Mouse (Mus musculus): Measurements from ENCODE around the gene Zfp526.
A peak's percentile ranks its signal among the peaks of the same experiment; 100 is the strongest.

Gene Zfp526

DNA sequence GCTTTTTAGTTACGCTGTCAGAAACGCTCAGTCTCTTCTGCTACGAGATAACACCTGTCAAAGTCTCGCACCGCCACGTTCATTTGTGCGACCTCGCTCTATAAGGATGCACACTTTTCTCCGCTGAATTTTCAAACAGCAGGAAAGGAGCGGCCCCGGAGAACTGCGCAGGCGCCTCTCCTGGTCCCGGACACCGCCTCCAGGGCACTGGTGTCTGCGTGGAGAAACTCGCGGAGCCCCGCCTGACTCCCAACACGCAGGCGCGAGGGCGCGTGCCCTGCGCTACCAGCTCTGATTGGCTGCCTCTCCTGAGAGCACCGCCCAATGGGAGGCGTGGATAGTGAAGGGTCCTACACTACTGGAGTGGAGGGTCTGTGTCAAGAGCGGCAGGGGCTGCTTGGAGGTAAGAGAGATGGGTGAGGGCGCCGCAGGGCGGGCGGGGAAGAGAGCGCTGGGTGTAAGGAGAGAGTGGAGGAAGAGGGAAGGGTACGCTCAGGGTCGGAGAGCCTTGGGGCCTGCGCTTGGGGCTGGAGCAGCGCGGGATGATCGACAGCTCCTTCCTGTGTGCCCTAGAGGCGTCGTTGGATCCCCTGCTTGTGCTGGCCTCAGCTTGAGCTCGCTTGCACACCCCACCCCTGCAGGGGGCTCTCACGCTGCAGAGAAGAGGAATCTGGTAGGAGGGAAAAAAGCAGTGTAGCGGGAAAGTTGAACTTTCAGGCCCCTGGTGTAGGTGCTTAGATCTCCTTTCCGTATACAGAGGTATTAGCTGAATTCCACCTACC lies at the start of gene Zfp526:
Gene Zfp526 (plus strand): TSS at position 324 of the 782 bp plus-strand sequence.
- DNase-seq (ENCODE audit: low read depth, low spot score), result peak; percentile 98

DNA sequence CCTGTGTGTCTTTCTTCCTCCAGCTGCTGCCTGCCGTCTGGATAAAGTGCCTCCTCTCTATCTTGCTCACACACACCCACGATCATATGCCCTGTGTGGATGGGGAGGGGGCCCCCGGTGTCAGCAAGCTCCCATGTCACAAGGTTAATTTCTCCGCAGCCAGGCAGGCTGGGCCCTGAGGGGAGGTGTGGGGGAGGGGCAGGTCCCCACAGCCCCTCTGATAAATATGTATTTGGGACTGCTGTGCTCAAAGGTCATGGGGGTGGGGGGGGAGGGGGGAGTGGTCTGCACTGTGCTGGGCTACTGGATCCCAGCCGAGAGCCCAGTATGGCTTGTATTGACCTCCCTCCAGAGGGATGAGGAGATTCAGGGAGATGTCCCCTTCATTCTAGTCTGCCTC lies 48.6 kb upstream of the Zfp526 start:
- no peak for DNase-seq (ENCODE audit: low read depth, low spot score)

DNA sequence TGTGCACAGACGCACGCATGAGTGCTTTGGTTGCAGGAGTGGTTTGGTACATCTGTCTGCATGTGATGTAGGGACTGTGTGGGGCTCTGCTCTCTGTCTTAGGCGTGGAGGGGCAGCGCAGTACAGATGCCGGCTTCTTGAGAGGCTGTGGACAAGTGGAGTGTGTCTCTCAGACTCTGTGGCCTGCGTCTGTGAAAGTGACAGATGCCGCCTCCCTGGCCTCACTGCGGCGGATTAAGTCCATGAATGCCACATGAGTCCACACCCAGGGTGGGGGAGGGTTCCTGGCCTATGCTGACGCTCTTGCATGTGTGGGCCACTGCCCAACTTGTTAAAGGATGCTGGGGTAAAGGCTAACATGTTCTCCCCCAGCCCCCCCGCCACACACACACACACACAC lies 46.9 kb upstream of the Zfp526 start:
- no peak for DNase-seq (ENCODE audit: low read depth, low spot score)

DNA sequence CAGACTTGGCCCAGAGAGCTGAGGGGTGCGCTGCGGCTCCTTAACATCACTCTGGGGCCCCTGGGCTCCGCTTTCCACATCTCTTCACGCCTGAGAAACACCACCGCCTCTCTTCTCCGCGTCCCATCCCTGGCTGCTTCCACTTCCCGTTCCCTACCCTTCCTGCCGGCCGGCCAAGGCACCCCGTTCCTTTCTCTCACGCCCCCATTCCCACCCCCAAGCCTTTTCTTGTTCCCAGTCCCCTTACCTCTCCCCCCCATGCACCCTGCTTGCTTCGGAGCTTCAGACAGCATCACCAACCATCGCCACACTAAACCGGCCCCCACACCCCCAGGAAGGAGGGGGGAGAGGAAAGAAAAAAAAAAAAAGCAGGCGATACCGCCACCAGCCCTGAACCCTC lies 42.9 kb upstream of the Zfp526 start:
- no peak for DNase-seq (ENCODE audit: low read depth, low spot score)

DNA sequence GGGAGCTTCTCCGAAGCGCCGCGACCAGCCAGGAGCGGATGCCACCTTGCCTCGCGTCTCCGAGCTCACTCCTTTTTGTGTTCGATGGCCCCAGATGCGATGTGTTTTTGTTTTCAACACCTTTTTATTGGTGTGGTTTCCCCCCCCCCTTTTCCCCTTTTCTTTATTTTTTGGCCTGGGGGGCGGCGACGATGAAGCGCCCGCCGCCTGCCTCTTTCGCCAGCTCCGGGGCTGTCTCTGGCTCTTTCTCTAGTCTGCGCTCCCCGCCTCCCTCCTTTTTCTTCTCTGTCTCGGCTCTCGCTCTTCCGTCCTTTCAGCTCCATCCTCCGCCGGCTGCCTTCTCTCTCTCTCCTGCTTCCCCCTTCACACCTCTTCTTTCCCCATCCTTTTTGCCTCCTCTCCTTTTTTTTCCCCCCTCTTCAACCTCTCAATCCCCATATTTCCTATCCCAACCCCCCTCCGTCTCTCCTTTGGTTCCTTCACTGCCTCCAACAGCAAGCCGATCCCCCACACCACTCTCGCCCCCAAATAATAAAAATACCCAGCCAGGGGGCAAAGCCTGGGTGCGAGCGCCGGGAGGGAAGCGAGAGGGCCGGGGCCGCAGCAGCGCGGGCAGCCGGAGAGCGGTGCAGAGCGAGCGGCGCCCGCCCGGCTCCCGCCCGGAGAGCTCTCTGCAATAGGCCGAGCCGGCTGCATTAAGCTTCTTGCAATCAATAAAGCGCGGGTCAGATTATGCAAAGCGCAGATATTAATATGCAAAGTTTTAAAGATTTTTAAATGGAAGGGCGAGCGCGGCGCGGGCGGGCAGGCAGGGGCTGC lies 42.2 kb upstream of the Zfp526 start:
- peak; percentile 52 for DNase-seq (ENCODE audit: low read depth, low spot score)

DNA sequence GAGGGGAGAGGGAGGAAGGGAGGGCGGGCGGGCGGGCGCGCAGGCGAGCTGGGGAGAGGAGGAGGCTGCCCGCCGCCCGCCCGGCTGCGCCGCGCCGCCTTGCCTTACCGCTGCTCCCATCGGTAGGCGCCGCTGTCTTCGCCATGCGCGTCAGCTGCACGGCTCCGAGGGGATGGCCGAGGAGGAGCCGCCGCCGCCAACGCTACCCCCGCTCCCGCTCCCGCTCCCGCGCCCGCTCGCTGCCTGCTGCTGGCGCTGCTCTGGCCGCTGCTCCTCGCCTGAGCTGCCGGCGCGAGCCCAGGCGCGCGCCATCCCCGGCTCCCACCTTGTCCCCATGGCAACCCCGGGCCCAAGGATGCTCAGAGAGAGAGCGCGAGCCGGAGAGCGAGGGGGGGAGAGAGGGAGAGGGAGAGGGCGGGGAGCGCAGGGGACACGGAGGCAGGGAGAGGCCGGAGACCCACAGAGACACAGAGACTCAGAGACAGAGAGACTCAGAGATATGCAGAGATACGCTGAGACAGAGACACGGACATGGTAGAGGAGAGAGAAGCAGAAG lies 41.5 kb upstream of the Zfp526 start, which contains the start of gene Pou2f2:
Gene Pou2f2 (minus strand): TSS at position 121 of the 556 bp plus-strand sequence.
- peak; percentile 84 for DNase-seq (ENCODE audit: low read depth, low spot score)

DNA sequence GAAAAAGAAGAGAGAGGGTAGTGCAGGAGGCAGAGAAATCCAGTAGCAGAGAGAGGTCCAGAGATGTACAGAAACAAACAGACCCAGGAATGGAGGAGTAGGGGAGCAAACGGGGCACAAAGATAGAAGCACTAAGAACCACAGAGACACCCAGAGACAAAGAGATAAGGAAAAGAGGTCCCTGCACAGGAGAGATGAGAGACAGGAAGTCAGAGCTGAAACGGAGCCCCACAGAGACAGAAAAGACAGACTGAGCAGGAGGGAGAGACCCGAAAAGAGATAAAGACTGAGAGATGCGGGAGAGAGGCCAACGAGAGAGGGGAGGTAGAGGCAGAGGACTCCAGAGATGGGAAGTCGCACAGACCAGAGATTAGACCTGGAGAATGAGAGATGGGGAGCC lies 40.7 kb upstream of the Zfp526 start:
- no peak for DNase-seq (ENCODE audit: low read depth, low spot score)

DNA sequence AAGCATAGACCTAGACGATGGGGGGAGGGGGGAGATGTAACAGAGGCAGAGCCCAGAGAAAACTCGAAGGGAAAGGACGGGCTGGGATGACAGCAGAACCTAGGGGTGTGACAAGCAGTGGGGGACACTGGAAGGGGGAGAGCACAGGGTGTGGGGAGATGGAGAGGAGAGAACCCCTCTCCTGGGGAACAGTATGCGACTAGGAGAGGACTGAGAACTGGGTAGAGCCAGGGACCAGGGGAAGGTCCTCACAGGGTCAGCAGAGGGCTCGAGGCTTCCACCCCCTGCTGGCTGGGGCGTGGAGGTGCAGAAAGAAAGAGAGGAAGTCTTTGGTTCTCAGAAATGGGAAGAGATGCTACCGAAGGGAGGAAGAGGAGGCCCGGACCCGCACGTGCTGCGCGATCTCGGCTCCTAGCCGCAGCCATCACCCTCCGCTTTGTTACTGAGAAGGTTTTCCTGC lies 39.9 kb upstream of the Zfp526 start:
- peak; percentile 60 for DNase-seq (ENCODE audit: low read depth, low spot score)

DNA sequence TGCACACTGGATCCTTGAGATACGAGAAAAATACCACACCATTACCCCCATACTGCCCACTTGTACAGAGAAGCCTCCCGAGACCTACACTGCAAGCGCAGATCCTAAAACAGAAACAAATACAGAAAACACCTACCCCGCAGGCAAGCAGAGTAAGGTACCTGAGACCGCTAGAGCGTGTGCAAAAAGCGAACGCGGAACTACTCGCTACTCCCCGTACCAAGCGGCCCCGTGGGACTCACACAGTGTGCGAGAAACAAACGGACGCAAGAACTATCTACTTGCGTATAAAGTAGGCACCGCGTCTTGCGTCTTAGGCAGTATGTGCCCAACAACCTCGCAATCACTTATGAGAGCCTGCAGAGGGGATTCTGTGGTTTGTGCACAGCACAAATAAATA lies 39.4 kb upstream of the Zfp526 start:
- DNase-seq (ENCODE audit: low read depth, low spot score), result peak; percentile 26

DNA sequence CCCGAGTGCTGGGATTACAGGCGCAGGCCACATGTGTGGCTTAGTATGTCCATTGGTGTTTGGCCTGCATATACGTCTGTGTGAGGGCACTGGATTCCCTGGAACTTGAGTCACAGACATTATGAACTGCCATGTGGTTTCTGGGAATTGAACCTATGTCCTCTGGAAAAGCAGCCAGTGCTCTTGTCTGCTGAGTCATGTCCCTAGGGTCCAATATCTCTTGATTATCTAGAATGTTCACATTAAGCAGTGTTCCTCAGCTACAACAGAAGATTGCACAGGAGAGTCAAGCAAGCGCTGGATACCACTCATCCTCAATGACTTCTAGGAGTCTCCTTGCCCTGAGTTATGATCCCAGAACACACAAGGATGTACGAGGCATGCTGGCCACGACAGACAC lies 37.1 kb upstream of the Zfp526 start:
- no peak for DNase-seq (ENCODE audit: low read depth, low spot score)

DNA sequence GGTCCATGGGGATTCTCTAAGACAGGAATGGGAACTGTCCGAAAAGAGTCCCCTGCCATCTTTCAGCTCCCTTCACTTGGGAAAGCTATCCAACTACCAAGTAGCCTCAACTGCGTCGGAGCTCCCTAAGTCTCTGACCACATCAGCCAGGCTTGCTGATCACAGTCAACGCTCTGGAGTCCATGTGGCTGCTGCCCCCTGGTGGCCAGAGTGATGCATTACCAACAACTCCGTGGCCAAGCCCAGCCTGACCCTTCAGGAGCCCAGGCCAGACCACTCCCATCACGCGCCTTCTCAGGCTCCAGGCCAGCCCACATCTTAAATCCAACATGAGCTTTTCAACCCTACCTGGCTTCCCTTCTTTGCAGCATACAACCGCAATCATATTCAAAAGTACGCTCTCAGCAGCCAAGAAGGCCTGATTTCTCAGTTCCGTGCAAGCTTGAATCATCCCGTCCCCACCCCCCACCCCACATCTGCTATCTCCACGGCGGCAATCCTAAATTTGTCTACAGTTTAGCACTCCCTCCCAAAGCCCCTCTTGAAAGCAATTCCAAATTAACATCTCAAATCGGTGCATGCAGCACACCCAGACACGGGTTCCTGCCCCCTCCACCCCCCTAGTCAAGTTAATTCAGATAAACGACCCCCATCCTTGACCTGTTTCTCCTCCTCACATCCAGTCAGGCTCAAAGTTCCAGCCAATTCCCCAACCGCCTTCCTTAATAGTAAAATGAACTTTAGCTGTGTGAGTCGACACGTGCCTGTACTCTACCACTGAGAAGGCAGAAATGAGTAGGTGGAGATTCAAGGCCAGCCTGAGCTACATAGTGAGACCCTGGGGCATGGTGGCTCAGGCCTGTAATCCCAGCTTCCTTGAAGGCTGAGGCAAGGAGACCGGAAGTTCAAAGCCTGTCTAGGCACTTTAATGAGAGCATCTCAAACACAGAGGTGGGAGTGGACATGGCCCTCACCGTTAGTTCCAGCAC lies 33.3 kb upstream of the Zfp526 start:
- DNase-seq (ENCODE audit: low read depth, low spot score), result peak; percentile 74

DNA sequence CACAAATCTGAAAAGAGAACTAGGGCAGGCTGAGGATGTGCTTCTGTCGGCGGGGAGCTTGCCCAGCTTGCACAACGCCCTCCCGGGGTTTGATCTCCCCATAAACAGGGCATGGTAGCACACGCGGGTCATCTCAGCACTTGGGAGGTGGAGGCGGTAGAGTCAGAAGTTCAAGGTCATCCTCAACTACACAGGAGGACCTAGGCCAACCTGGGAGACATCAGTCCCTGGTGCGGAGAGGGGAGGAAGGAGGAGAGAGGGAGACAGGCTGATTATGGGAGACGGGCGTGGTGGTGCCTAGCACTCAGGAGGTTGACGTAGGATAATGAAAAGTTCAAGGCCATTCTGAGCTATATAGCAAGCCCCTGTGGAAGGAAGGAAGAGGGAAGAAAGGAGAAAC lies 30.4 kb upstream of the Zfp526 start:
- no peak for DNase-seq (ENCODE audit: low read depth, low spot score)

DNA sequence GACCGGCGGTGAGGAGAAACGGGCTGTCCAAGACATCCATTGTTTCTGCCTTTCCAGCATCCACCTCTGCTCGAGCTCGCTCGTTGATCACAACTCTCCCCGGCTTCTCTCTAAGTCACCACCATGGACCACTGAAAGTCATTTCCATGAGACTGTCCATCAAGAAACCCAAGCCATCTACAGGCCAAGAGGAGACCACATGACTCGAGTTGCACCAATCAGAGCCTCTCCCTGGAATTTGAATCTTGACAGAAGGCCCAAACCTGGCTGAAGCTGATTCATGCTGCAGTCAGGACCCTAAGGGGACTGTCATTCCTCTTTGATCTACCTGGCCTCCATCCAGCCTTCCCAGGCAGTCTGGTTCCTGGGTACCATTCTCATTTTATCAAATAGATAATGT lies 29.1 kb upstream of the Zfp526 start:
- no peak for DNase-seq (ENCODE audit: low read depth, low spot score)

DNA sequence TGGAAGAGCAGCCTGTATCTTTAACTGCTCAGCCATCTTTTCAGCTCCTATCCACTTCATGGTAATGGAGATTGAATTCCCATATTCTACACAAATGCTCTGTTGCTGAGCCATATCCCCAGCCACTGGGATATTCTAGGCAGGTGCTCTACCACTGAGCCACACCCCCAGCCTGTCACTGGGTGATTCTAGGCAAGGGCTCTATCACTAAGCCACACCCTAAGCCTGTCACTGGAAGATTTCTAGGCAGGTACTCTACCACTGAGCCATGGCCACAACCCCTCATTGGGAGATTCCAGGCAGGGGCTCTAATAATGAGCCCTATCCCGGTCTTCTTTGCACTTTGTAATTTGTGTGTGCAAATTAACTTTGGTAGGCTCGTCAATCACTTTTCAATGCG lies 26.1 kb upstream of the Zfp526 start:
- DNase-seq (ENCODE audit: low read depth, low spot score), result no peak

DNA sequence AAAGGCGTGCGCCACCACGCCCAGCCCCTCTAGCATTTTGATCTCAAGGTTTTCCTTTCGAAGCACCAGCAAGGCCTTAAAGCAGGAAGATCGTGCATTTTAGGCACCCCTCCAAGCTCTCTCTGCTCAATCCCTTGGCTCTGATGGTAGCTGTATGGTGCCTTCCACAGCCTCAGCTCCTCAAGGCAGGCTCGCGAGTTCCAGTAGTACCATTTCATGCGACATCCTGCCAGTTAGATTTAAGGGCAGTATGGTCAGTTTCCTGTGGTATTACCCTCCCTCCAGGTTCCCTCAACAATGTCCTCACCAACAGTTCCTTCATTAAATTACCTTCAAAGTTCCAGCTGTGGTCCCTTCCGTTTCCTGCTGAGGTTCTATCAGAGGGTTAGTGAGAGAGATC lies 25.1 kb upstream of the Zfp526 start:
- DNase-seq (ENCODE audit: low read depth, low spot score), result no peak

DNA sequence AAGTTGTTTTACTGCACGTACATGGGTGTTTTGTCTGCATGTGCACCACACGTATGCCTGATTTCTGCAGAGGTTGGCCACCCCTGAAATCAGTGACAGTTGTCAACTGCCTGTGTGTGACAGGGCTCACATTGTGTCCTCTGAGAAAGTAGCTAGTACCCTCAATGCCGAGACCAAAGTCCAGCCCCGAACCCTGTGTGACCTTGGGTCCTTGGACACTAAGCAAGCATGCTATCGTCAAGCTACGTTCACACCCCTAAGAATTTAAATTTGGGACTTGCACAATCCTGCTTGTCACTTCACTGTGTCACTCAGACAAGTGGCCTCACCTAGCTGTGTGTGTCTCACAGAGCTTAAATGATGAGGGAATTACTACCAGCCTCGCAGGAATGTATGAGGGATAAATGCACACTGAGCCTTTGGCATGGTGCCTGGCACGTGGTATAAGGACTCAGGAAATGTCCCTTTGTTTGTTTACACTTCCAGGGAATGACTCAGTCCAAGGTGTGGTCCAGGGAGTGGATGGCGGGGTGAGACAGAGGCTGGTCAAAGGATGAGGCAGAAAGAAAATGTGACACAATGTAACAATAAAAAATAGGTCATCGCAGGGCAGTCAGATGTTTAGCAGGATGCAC lies 23.7 kb upstream of the Zfp526 start:
- no peak for DNase-seq (ENCODE audit: low read depth, low spot score)

DNA sequence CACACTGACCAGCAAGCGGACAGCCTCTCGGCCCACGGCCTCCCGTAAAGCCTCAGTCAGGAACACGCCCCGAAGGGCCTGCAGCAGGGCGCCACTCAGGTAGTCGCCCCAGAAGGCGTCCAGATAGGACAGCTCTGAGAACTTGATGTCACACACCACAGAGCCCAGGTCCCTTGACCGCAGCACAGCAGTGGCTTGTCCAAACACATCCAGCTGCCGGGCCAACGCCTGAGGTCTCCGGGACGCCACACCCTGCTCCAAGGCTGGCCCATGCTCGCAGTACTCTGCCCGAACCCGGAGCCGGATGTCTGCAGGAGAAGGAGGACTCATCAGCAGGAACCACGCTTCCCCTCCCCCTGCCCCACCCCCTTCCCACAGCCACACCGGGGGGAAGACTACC lies 17.6 kb upstream of the Zfp526 start:
- no peak for DNase-seq (ENCODE audit: low read depth, low spot score)

DNA sequence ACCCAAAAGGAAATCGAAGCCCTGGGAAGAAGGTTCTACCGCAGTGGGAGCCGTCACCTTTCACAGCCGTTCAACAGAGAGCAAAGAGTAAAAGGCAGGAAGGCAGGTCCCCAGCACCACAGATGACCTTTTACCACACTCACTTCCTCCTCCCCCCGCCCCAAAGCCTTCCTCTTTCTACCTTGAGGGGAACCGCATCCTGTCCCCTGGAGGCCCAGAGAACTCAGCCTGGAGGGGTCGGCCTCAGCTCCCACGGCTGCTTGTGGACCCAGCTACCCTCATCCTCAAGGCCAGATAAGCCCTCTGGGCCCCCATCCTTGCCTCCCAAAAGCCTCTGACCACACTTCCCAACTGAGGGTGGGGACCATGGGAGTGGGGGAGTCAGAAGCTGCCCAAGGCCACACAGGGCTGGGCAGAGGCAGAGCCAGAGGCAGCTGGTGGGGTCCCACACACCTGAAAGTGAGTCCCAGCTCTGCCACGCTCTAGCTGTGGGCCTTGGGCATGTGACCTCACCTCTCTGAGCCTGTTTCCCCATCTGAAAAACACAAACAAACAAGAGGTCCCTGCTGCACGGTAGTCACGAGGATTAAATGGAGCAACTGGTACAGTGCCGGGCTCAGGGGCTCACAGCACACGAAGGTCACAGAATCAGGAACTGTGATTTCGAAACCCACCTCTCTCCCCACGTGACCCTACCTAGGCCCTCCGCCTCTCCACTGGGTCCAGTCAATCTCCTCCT lies 15.7 kb upstream of the Zfp526 start:
- peak; percentile 85 for DNase-seq (ENCODE audit: low read depth, low spot score)

DNA sequence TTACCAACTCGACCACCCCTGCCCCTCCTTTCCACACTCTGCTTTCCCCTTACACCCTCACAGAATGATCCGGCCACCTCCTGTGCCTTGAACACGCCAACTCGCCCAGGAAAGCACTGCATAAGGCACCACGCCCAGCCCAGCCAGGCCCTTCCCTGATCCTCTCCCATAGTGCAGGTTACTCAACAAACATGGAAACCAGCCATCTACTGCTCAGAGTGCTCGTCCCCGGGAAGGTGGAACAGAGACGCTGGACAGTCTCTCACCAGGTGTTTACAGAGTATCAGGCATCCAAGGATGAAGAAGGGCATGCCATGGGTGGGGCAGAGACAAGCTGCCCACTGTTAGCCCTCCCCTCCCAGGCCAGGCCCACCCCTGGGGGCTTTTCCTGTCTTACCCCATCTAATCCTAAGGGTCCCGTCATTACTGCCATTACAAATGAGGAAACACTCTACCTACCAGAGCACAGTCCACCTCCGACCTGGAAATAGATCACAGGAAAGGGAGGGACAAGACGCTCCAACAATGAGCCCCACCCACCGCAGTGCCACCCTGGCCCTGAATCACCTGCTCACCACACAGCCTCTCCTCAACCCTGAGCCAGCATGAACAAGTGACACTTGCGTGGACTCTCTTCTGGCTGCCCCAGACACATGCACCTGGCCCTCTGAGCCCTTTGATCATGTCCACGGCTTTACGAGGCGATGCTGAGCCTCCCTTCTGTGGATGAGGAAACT lies 15.0 kb upstream of the Zfp526 start:
- peak; percentile 72 for DNase-seq (ENCODE audit: low read depth, low spot score)
